Mouse (Mus musculus) retina, embryonic 14.5 days (tissue): ENCODE data around the gene Hnrnpr.

ENCODE experiments used
- DNase-seq: peaks from one replicate; pipeline ENCODE4 v3.0.0-alpha.2; 2015; ENCODE audit warnings: low spot score

Gene Hnrnpr

DNA sequence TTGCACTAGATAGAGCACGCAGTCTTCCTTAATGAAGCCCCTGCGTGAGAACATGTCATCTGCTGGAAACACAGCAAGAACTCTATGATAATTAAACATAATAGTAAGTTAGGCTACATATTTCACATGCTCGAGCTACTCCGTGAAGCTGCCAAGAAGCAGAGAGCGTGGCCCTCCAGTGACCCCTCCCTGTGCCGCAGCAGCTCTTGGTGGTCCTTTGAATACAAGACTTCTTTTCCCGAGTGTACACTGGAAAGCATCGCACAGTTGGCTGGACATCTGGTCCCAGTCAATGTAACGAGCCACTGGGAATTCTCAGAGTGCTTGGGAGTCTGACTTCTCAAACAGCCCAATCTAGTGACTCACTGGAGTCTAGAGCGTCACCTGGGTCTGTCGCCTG lies 97.1 kb downstream of the Hnrnpr start:
- peak; percentile 49 for DNase-seq
